Comparison of ENCODE assay signal across 16 mouse cellular contexts in the genomic region with DNA sequence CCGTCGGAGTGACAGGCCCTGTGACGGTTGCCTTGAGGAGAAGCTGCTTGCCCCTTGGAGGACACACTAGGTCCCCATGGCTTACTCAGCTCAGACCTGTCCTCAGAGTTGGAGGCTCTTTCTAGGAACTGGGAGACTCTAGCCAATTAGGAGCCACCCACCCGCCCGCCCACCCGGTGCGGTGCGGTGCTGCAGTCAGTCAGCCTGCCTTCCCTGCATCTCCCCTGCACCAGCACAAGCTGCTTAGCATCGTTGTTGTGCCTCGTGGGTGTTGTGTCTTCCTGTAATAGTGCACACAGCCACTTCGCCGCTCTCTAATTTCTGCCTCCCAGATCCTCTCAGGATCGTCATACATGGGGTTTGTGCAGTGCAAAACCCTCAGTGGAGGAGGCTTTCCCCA.
DNase-seq lines count a peak whose midpoint lies in the region; ATAC-seq and TF ChIP-seq lines count a peak whose summit lies in the region.
"Had no signal": no experiment of that assay in that cellular context is flagged by ENCODE, and none has a peak within 500 bp of the region (broad histone marks: within the 10 kb centered on the region; RNA-seq: fewer than 3 reads in every experiment).

No protein-coding gene starts in this region.

- peaks cover 16% of the 10 kb centered on the region for H3K27me3 ChIP-seq in forebrain, embryonic 12.5 days
- H3K27me3 ChIP-seq in hindbrain, embryonic 14.5 days (ENCODE audit: control insufficient read depth, insufficient read depth, low read length): no peaks in the 10 kb centered on the region
- no peaks in the 10 kb centered on the region for H3K27me3 ChIP-seq in midbrain, postnatal 0 days (ENCODE audit: insufficient read depth, low read length)
- no peaks in the 10 kb centered on the region for H3K27me3 ChIP-seq in stomach, postnatal 0 days (ENCODE audit: control insufficient read depth, insufficient read depth, low read length)
- H3K27me3 ChIP-seq: Patski had no signal

- 21% methylated on average over 13 of the region's 13 CpGs for WGBS in forebrain, embryonic 12.5 days
- 24% methylated on average over 13 of the region's 13 CpGs for WGBS in hindbrain, embryonic 14.5 days
- WGBS in midbrain, postnatal 0 days: 24% methylated on average over 13 of the region's 13 CpGs
- whole genome bisulfite sequencing in stomach, postnatal 0 days: 76% methylated on average over 12 of the region's 13 CpGs

- peak; percentile 21 for DNase-seq in layer of hippocampus, adult 9-11 months
- no peak for DNase-seq in layer of hippocampus, postnatal 25 days (ENCODE audit: extremely low spot score in 1 of 2, low spot score in 1 of 2)
- DNase-seq in hindbrain, embryonic 14.5 days (ENCODE audit: low spot score): no peak
- no peak for DNase-seq in midbrain, postnatal 0 days (ENCODE audit: low spot score)
- DNase-seq in thymus, postnatal 36 days: no peak
- no peak for DNase-seq in stomach, postnatal 0 days (ENCODE audit: low spot score)
- DNase-seq in ovary, adult 18-20 months (ENCODE audit: low spot score): no peak
- DNase-seq: adrenal gland, postnatal 14 days; cerebellum, adult 18-20 months; kidney, adult 11 months; layer of hippocampus, postnatal 36 days; thymus, postnatal 4 days had no signal

- peak overlapping the region; percentile 35 for H3K4me2 ChIP-seq in forebrain, embryonic 12.5 days
- H3K4me2 ChIP-seq in hindbrain, embryonic 14.5 days (replicated peaks): no peak overlapping the region; the same call in 1 of the 2 replicates
- H3K4me2 ChIP-seq in midbrain, postnatal 0 days (ENCODE audit: low read depth, low read length, poor library complexity, severe bottlenecking): 0 out of 2 replicates have a peak overlapping the region, but pooled peaks have one; percentile 5
- H3K4me2 ChIP-seq in stomach, postnatal 0 days (replicated peaks; ENCODE audit: low read depth): no peak overlapping the region
- H3K4me2 ChIP-seq: heart, embryonic 12.5 days had no signal

- peak overlapping the region; percentile 53 for H3K9ac ChIP-seq in forebrain, embryonic 12.5 days
- peak overlapping the region; percentile 36 for H3K9ac ChIP-seq in hindbrain, embryonic 14.5 days
- H3K9ac ChIP-seq in midbrain, postnatal 0 days (replicated peaks; ENCODE audit: low read length, poor library complexity, severe bottlenecking): no peak overlapping the region
- H3K9ac ChIP-seq in stomach, postnatal 0 days (ENCODE audit: low read length): no peak overlapping the region
- H3K9ac ChIP-seq: heart, embryonic 12.5 days had no signal

- ATAC-seq in forebrain, embryonic 12.5 days (ENCODE audit: low FRiP score): peak; percentile 57
- peak; percentile 44; the same call in 1 of the 2 replicates for ATAC-seq in hindbrain, embryonic 14.5 days (ENCODE audit: low FRiP score)
- ATAC-seq in midbrain, postnatal 0 days (ENCODE audit: low FRiP score): peak; percentile 32; the same call in 1 of the 2 replicates
- no peak for ATAC-seq in stomach, postnatal 0 days (ENCODE audit: low FRiP score, low TSS enrichment)
- ATAC-seq: Patski had no signal

- no peaks in the 10 kb centered on the region for H3K36me3 ChIP-seq in forebrain, embryonic 12.5 days (replicated peaks)
- H3K36me3 ChIP-seq in hindbrain, embryonic 14.5 days (replicated peaks; ENCODE audit: control insufficient read depth, insufficient read depth): no peaks in the 10 kb centered on the region
- no peaks in the 10 kb centered on the region for H3K36me3 ChIP-seq in midbrain, postnatal 0 days (ENCODE audit: insufficient read depth, low read length)
- no peaks in the 10 kb centered on the region for H3K36me3 ChIP-seq in stomach, postnatal 0 days (ENCODE audit: control insufficient read depth, insufficient read depth, low read length)
- H3K36me3 ChIP-seq: heart, embryonic 12.5 days had no signal

- TF ChIP-seq CTCF in midbrain, postnatal 0 days (IDR thresholded peaks at IDR 0.05): no peak
- TF ChIP-seq CTCF in stomach, postnatal 0 days (IDR thresholded peaks at IDR 0.05; ENCODE audit: low read depth): no peak

- H3K9me3 ChIP-seq in forebrain, embryonic 12.5 days: no peaks in the 10 kb centered on the region
- H3K9me3 ChIP-seq in hindbrain, embryonic 14.5 days (ENCODE audit: control insufficient read depth, low read length): no peaks in the 10 kb centered on the region
- no peaks in the 10 kb centered on the region for H3K9me3 ChIP-seq in midbrain, postnatal 0 days (ENCODE audit: low read length)
- no peaks in the 10 kb centered on the region for H3K9me3 ChIP-seq in stomach, postnatal 0 days (ENCODE audit: control insufficient read depth, low read length)
- H3K9me3 ChIP-seq: heart, embryonic 12.5 days had no signal

- TF ChIP-seq EP300 in stomach, postnatal 0 days (optimal IDR thresholded peaks at IDR 0.05): no peak

- H3K27ac ChIP-seq in forebrain, embryonic 12.5 days: peak overlapping the region; percentile 77
- peak overlapping the region; percentile 83 for H3K27ac ChIP-seq in hindbrain, embryonic 14.5 days
- H3K27ac ChIP-seq in midbrain, postnatal 0 days (ENCODE audit: low read depth, low read length): 0 out of 2 replicates have a peak overlapping the region, but pooled peaks have one; percentile 4
- no peak overlapping the region for H3K27ac ChIP-seq in stomach, postnatal 0 days (replicated peaks)
- H3K27ac ChIP-seq: macrophage had no signal

- peaks cover 60% of the 10 kb centered on the region for H3K4me1 ChIP-seq in forebrain, embryonic 12.5 days
- H3K4me1 ChIP-seq in hindbrain, embryonic 14.5 days (replicated peaks; ENCODE audit: control insufficient read depth, insufficient read depth, low read length): peaks cover 57% of the 10 kb centered on the region
- peaks cover 9% of the 10 kb centered on the region for H3K4me1 ChIP-seq in midbrain, postnatal 0 days (ENCODE audit: insufficient read depth, low read length)
- H3K4me1 ChIP-seq in stomach, postnatal 0 days (replicated peaks; ENCODE audit: control insufficient read depth, insufficient read depth): no peaks in the 10 kb centered on the region

- H3K4me3 ChIP-seq in forebrain, embryonic 12.5 days (replicated peaks): no peak overlapping the region
- no peak overlapping the region for H3K4me3 ChIP-seq in hindbrain, embryonic 14.5 days (replicated peaks; ENCODE audit: low read length)
- no peak overlapping the region for H3K4me3 ChIP-seq in midbrain, postnatal 0 days (ENCODE audit: low read depth, low read length)
- no peak overlapping the region for H3K4me3 ChIP-seq in stomach, postnatal 0 days (ENCODE audit: low read depth, low read length)
- H3K4me3 ChIP-seq: heart, embryonic 12.5 days had no signal

Comparison
In these comparisons a context has a peak if more than half of its experiments do, and no peak if none do; other contexts are left out.
1. H3K4me2 ChIP-seq: peak in forebrain, embryonic 12.5 days (single experiment) and midbrain, postnatal 0 days (single experiment); none in hindbrain, embryonic 14.5 days (single experiment) and stomach, postnatal 0 days (single experiment).
2. H3K9ac ChIP-seq: peak in forebrain, embryonic 12.5 days (single experiment) and hindbrain, embryonic 14.5 days (single experiment); none in midbrain, postnatal 0 days (single experiment) and stomach, postnatal 0 days (single experiment).